Mouse (Mus musculus) midbrain, embryonic 15.5 days (tissue): ENCODE measurements around the gene Nprl2. TPM values are rescaled to one million over a fixed set of nuclear protein-coding genes. Genes with fewer than 3 reads are reported as not detected.

Experiments
- ATAC-seq: fragments of 200-750 bp; cut with Nextera tagmentation; replicated peaks from 2 replicates; pipeline ENCODE4 v1.8.0; 2017; ENCODE audit warnings: moderate TSS enrichment
- H3K27ac ChIP-seq: fragments of 300-500 bp; sonication (generic); 2 replicates; pipeline ENCODE4 v1.5.1; 2015; ENCODE audit warnings: mild to moderate bottlenecking, inconsistent platforms
- H3K27me3 ChIP-seq: fragments of 300-500 bp; sonication (generic); replicated peaks from 2 replicates; pipeline ENCODE4 v1.6.1; 2015; ENCODE audit warnings: inconsistent platforms
- H3K36me3 ChIP-seq: fragments of 300-500 bp; sonication (generic); replicated peaks from 2 replicates; pipeline ENCODE4 v1.6.1; 2015; ENCODE audit warnings: inconsistent platforms
- H3K4me1 ChIP-seq: fragments of 300-500 bp; sonication (generic); 2 replicates; pipeline ENCODE4 v1.6.1; 2015; ENCODE audit warnings: inconsistent platforms
- H3K4me2 ChIP-seq: fragments of 300-500 bp; sonication (generic); 2 replicates; pipeline ENCODE4 v1.6.1; 2015; ENCODE audit warnings: inconsistent platforms, mild to moderate bottlenecking, moderate library complexity
- H3K4me3 ChIP-seq: fragments of 300-500 bp; sonication (generic); 2 replicates; pipeline ENCODE4 v1.5.1; 2015; ENCODE audit warnings: mild to moderate bottlenecking, inconsistent platforms
- H3K9ac ChIP-seq: fragments of 300-500 bp; sonication (generic); 2 replicates; pipeline ENCODE4 v1.6.1; 2015; ENCODE audit warnings: mild to moderate bottlenecking, inconsistent platforms
- H3K9me3 ChIP-seq: fragments of 300-500 bp; sonication (generic); 2 replicates; pipeline ENCODE4 v1.6.1; 2016; ENCODE audit warnings: inconsistent platforms
- WGBS: fragments of 180-500 bp; shearing (Covaris S2); methylation state at CpG from one replicate; pipeline ENCODE4 v1.1.7; 2015; ENCODE audit warnings: mixed read lengths; 5-methylcytosine and 5-hydroxymethylcytosine counted together
- polyA plus RNA-seq: library from polyadenylated mRNA; unstranded; fragments of >200 nt; fragmentation: Nextera tagmentation; extraction: Ambion mirVana; gene quantifications from 2 replicates; pipeline ENCODE4 v1.2.1, GENCODE M21; 2015

Nprl2 gene
- polyA plus RNA-seq = 78.4 and 81.6 TPM in 2 replicates

GRCm38 (mm10) chr9:107541474-107542351, at the start of gene Nprl2, which contains the start of gene Cyb561d2:
Gene Nprl2, plus strand, starts transcription at chr9:107542226.
Gene Cyb561d2, minus strand, starts transcription at chr9:107542193.
- peak within 1 kb of the TSS; percentile 83 for H3K4me2 ChIP-seq
- H3K36me3 ChIP-seq = peaks cover 38% of the 10 kb centered on the region

GRCm38 (mm10) chr9:107493511-107493910, 48.5 kb upstream of the Nprl2 start:
- no peak overlapping the region for H3K4me2 ChIP-seq
- H3K36me3 ChIP-seq = no peaks in the 10 kb centered on the region
- no peaks in the 10 kb centered on the region for H3K9me3 ChIP-seq
- ATAC-seq = no peak
- no peak overlapping the region for H3K27ac ChIP-seq
- peaks cover 12% of the 10 kb centered on the region for H3K4me1 ChIP-seq
- H3K4me3 ChIP-seq = no peak overlapping the region
- no peaks in the 10 kb centered on the region for H3K27me3 ChIP-seq
- no peak overlapping the region for H3K9ac ChIP-seq
- WGBS = 69% methylated on average over 1 of the region's 1 CpGs

More at GRCm38 (mm10) chr9:107541474-107542351, at the start of gene Nprl2, which contains the start of gene Cyb561d2:
- Histone ChIP-seq H3K4me1 (peaks cover 50% of the 10 kb centered on the region), H3K9ac (peak within 1 kb of the TSS; percentile 63), H3K27ac (peak within 1 kb of the TSS; percentile 80), H3K9me3 (no peaks in the 10 kb centered on the region), H3K27me3 (no peaks in the 10 kb centered on the region), H3K4me3 (peak within 1 kb of the TSS; percentile 72)
- peak; percentile 85 for ATAC-seq
- under 1% methylated on average over 46 of the region's 46 CpGs for WGBS

- no peaks in the 10 kb centered on the region for H3K9me3 ChIP-seq
- 40% methylated on average over 12 of the region's 12 CpGs for WGBS
- H3K27me3 ChIP-seq = no peaks in the 10 kb centered on the region
- no peak overlapping the region for H3K9ac ChIP-seq
- 0 out of 2 replicates have a peak overlapping the region, but pooled peaks have one; percentile 29 for H3K27ac ChIP-seq
- no peak overlapping the region for H3K4me3 ChIP-seq
- H3K4me2 ChIP-seq = no peak overlapping the region
- peaks cover 12% of the 10 kb centered on the region for H3K4me1 ChIP-seq
- ATAC-seq = no peak
- no peaks in the 10 kb centered on the region for H3K36me3 ChIP-seq
Observed at GRCm38 (mm10) chr9:107494238-107494637, 47.8 kb upstream of the Nprl2 start.

GRCm38 (mm10) chr9:107496359-107496758, 45.7 kb upstream of the Nprl2 start:
- no peak overlapping the region for H3K9ac ChIP-seq
- 82% methylated on average over 3 of the region's 3 CpGs for WGBS
- ATAC-seq = no peak
- no peaks in the 10 kb centered on the region for H3K27me3 ChIP-seq
- no peaks in the 10 kb centered on the region for H3K9me3 ChIP-seq
- H3K4me2 ChIP-seq = no peak overlapping the region
- no peaks in the 10 kb centered on the region for H3K36me3 ChIP-seq
- no peak overlapping the region for H3K4me3 ChIP-seq
- H3K4me1 ChIP-seq = peaks cover 12% of the 10 kb centered on the region
- no peak overlapping the region for H3K27ac ChIP-seq

GRCm38 (mm10) chr9:107500708-107501286, 41.2 kb upstream of the Nprl2 start:
- H3K4me1 ChIP-seq = peaks cover 18% of the 10 kb centered on the region
- ATAC-seq = no peak
- H3K27me3 ChIP-seq = no peaks in the 10 kb centered on the region
- no peaks in the 10 kb centered on the region for H3K9me3 ChIP-seq
- 81% methylated on average over 3 of the region's 3 CpGs for WGBS
- no peaks in the 10 kb centered on the region for H3K36me3 ChIP-seq
- H3K4me2 ChIP-seq = no peak overlapping the region
- H3K4me3 ChIP-seq = no peak overlapping the region
- H3K27ac ChIP-seq = no peak overlapping the region
- no peak overlapping the region for H3K9ac ChIP-seq

- Histone ChIP-seq H3K9ac (no peak overlapping the region), H3K27me3 (no peaks in the 10 kb centered on the region), H3K27ac (no peak overlapping the region), H3K4me2 (no peak overlapping the region), H3K9me3 (no peaks in the 10 kb centered on the region), H3K36me3 (no peaks in the 10 kb centered on the region), H3K4me3 (no peak overlapping the region), H3K4me1 (peaks cover 20% of the 10 kb centered on the region)
- ATAC-seq = no peak
- 92% methylated on average over 12 of the region's 12 CpGs for WGBS
Observed at GRCm38 (mm10) chr9:107502131-107502846, 39.7 kb upstream of the Nprl2 start.

- no peaks in the 10 kb centered on the region for H3K27me3 ChIP-seq
- H3K4me1 ChIP-seq = peaks cover 32% of the 10 kb centered on the region
- peak overlapping the region; percentile 40 for H3K27ac ChIP-seq
- no peaks in the 10 kb centered on the region for H3K36me3 ChIP-seq
- H3K9ac ChIP-seq = no peak overlapping the region
- no peak overlapping the region for H3K4me3 ChIP-seq
- no peaks in the 10 kb centered on the region for H3K9me3 ChIP-seq
- ATAC-seq = no peak; the same call in 1 of the 2 replicates
- H3K4me2 ChIP-seq = no peak overlapping the region
- 51% methylated on average over 19 of the region's 19 CpGs for WGBS
Observed at GRCm38 (mm10) chr9:107504662-107505537, 37.1 kb upstream of the Nprl2 start.

- Histone ChIP-seq H3K36me3 (no peaks in the 10 kb centered on the region), H3K9ac (no peak overlapping the region), H3K27me3 (no peaks in the 10 kb centered on the region), H3K27ac (peak overlapping the region; percentile 50), H3K9me3 (no peaks in the 10 kb centered on the region), H3K4me3 (no peak overlapping the region), H3K4me2 (peak overlapping the region; percentile 1; the same call in 1 of the 2 replicates), H3K4me1 (peaks cover 48% of the 10 kb centered on the region)
- 35% methylated on average over 10 of the region's 10 CpGs for WGBS
- ATAC-seq = peak; percentile 48
Observed at GRCm38 (mm10) chr9:107508266-107508665, 33.8 kb upstream of the Nprl2 start.

- H3K9ac ChIP-seq = no peak overlapping the region
- peak overlapping the region; percentile 66 for H3K27ac ChIP-seq
- no peaks in the 10 kb centered on the region for H3K9me3 ChIP-seq
- H3K4me3 ChIP-seq = no peak overlapping the region
- H3K4me2 ChIP-seq = no peak overlapping the region
- H3K4me1 ChIP-seq = peaks cover 35% of the 10 kb centered on the region
- H3K36me3 ChIP-seq = no peaks in the 10 kb centered on the region
- H3K27me3 ChIP-seq = no peaks in the 10 kb centered on the region
- WGBS = 84% methylated on average over 14 of the region's 14 CpGs
- no peak for ATAC-seq
Observed at GRCm38 (mm10) chr9:107510384-107511100, 31.5 kb upstream of the Nprl2 start.

- 38% methylated on average over 8 of the region's 8 CpGs for WGBS
- Histone ChIP-seq H3K36me3 (no peaks in the 10 kb centered on the region), H3K4me2 (no peak overlapping the region), H3K9ac (no peak overlapping the region), H3K27ac (peak overlapping the region; percentile 66), H3K4me3 (no peak overlapping the region), H3K9me3 (no peaks in the 10 kb centered on the region), H3K27me3 (no peaks in the 10 kb centered on the region), H3K4me1 (peaks cover 35% of the 10 kb centered on the region)
- ATAC-seq = 0 out of 2 replicates have a peak, but pooled peaks have one; percentile 13
Observed at GRCm38 (mm10) chr9:107511436-107511835, 30.6 kb upstream of the Nprl2 start.

- peak overlapping the region; percentile 66; the same call in 1 of the 2 replicates for H3K27ac ChIP-seq
- H3K9me3 ChIP-seq = no peaks in the 10 kb centered on the region
- H3K4me1 ChIP-seq = peaks cover 33% of the 10 kb centered on the region
- WGBS = 50% methylated on average over 16 of the region's 16 CpGs
- no peak overlapping the region for H3K4me3 ChIP-seq
- no peak for ATAC-seq
- no peak overlapping the region for H3K9ac ChIP-seq
- no peak overlapping the region for H3K4me2 ChIP-seq
- H3K36me3 ChIP-seq = no peaks in the 10 kb centered on the region
- H3K27me3 ChIP-seq = no peaks in the 10 kb centered on the region
Observed at GRCm38 (mm10) chr9:107512326-107512725, 29.7 kb upstream of the Nprl2 start.
